Mouse (Mus musculus): ENCODE data around the gene Ccdc85c.

Ccdc85c gene

GRCm38 (mm10) chr12:108240401-108240890 lies 34.8 kb downstream of the Ccdc85c start:
- DNase-seq (ENCODE audit: low spot score in 2 of 2) = no peak

GRCm38 (mm10) chr12:108239441-108239840 lies 35.8 kb downstream of the Ccdc85c start:
- no peak for DNase-seq (ENCODE audit: low spot score in 2 of 2)

- no peak for DNase-seq (ENCODE audit: low spot score in 2 of 2)
These were observed 36.7 kb downstream of the Ccdc85c start for GRCm38 (mm10) chr12:108238395-108239035.

GRCm38 (mm10) chr12:108237300-108238006 lies 37.8 kb downstream of the Ccdc85c start:
- DNase-seq (ENCODE audit: low spot score in 2 of 2) = no peak

- DNase-seq (ENCODE audit: low spot score in 2 of 2) = no peak
These were observed 39.2 kb downstream of the Ccdc85c start for GRCm38 (mm10) chr12:108235976-108236555.

GRCm38 (mm10) chr12:108234832-108235602 lies 40.2 kb downstream of the Ccdc85c start:
- DNase-seq (ENCODE audit: low spot score in 2 of 2) = no peak

GRCm38 (mm10) chr12:108233736-108234135 lies 41.5 kb downstream of the Ccdc85c start:
- no peak for DNase-seq (ENCODE audit: low spot score in 2 of 2)

GRCm38 (mm10) chr12:108231901-108232300 lies 43.3 kb downstream of the Ccdc85c start:
- no peak for DNase-seq (ENCODE audit: low spot score in 2 of 2)

- no peak for DNase-seq (ENCODE audit: low spot score in 2 of 2)
These were observed 44.1 kb downstream of the Ccdc85c start for GRCm38 (mm10) chr12:108230821-108231794.

GRCm38 (mm10) chr12:108230077-108230476 lies 45.1 kb downstream of the Ccdc85c start:
- DNase-seq (ENCODE audit: low spot score in 2 of 2) = no peak

- DNase-seq (ENCODE audit: low spot score in 2 of 2) = no peak
These were observed 47.7 kb downstream of the Ccdc85c start for GRCm38 (mm10) chr12:108227527-108227926.

GRCm38 (mm10) chr12:108226941-108227340 lies 48.3 kb downstream of the Ccdc85c start:
- no peak for DNase-seq (ENCODE audit: low spot score in 2 of 2)

GRCm38 (mm10) chr12:108226216-108226615 lies 49.0 kb downstream of the Ccdc85c start:
- DNase-seq (ENCODE audit: low spot score in 2 of 2) = no peak

- DNase-seq (ENCODE audit: low spot score in 2 of 2) = no peak
These were observed 49.4 kb downstream of the Ccdc85c start for GRCm38 (mm10) chr12:108225781-108226180.

- no peak for DNase-seq (ENCODE audit: low spot score in 2 of 2)
These were observed 51.9 kb downstream of the Ccdc85c start for GRCm38 (mm10) chr12:108223357-108223756.

- no peak for DNase-seq (ENCODE audit: low spot score in 2 of 2)
These were observed 53.5 kb downstream of the Ccdc85c start for GRCm38 (mm10) chr12:108221712-108222111.

GRCm38 (mm10) chr12:108221206-108221605 lies 54.0 kb downstream of the Ccdc85c start:
- no peak for DNase-seq (ENCODE audit: low spot score in 2 of 2)

- DNase-seq (ENCODE audit: low spot score in 2 of 2) = no peak
These were observed 54.6 kb downstream of the Ccdc85c start for GRCm38 (mm10) chr12:108220621-108221020.

GRCm38 (mm10) chr12:108219825-108220616 lies 55.2 kb downstream of the Ccdc85c start:
- DNase-seq (ENCODE audit: low spot score in 2 of 2) = no peak

- DNase-seq (ENCODE audit: low spot score in 2 of 2) = no peak
These were observed 56.1 kb downstream of the Ccdc85c start for GRCm38 (mm10) chr12:108219163-108219562.
